Mouse (Mus musculus): Measurements from ENCODE around the gene March4.

- no peak for TF ChIP-seq MAFK (IDR thresholded peaks at IDR 0.05; ENCODE audit: insufficient read depth, low read depth, low read length)
- no peak for TF ChIP-seq ZC3H11A (IDR thresholded peaks at IDR 0.05; ENCODE audit: borderline replicate concordance, low read depth, low read length)
- TF ChIP-seq ZNF384 (IDR thresholded peaks at IDR 0.05; ENCODE audit: low read depth, low read length): no peak
- TF ChIP-seq HCFC1 (IDR thresholded peaks at IDR 0.05; ENCODE audit: borderline replicate concordance, insufficient read depth, low read length): no peak
Observed at GRCm38 (mm10) chr1:72414133-72414532, 122.6 kb downstream of the March4 start.
